Mouse (Mus musculus) C2C12 (cell line): ENCODE data around the gene Uvrag. TPM values are rescaled to one million over a fixed set of nuclear protein-coding genes. Genes with fewer than 3 reads are reported as not detected.

ENCODE experiments used
- H3K27me3 ChIP-seq: one replicate; pipeline ENCODE4 v1.6.1; 2011; ENCODE audit not compliant: control insufficient read depth, insufficient read depth, insufficient read length
- H3K36me3 ChIP-seq: one replicate; pipeline ENCODE4 v1.6.1; 2011; ENCODE audit not compliant: control insufficient read depth, insufficient read depth
- H3K4me3 ChIP-seq: one replicate; pipeline ENCODE4 v1.5.1; 2011; ENCODE audit warnings: mild to moderate bottlenecking, control low read depth; ENCODE audit not compliant: poor library complexity, insufficient read depth, severe bottlenecking
- H3K79me2 ChIP-seq: one replicate; pipeline ENCODE4 v1.6.1; 2011; ENCODE audit not compliant: control insufficient read depth, insufficient read depth
- H3K79me3 ChIP-seq: one replicate; pipeline ENCODE4 v1.6.1; 2011; ENCODE audit warnings: low read depth, control low read depth
- H3ac ChIP-seq: one replicate; pipeline ENCODE3; 2011; ENCODE audit warnings: low read depth; ENCODE audit not compliant: control insufficient read depth, insufficient read length
- CEBPB ChIP-seq: IDR thresholded peaks from one replicate; pipeline ENCODE4 v1.6.1; 2011; ENCODE audit warnings: low read depth, mild to moderate bottlenecking, control low read depth, moderate library complexity
- CTCF ChIP-seq: IDR thresholded peaks from one replicate; pipeline ENCODE4 v1.5.1; 2011; ENCODE audit not compliant: control insufficient read depth, insufficient read depth, insufficient read length
- FOSL1 ChIP-seq: IDR thresholded peaks from one replicate; pipeline ENCODE4 v1.8.0; 2011; ENCODE audit warnings: mild to moderate bottlenecking, low read length; ENCODE audit not compliant: poor library complexity, insufficient read depth, severe bottlenecking
- MAX ChIP-seq: IDR thresholded peaks from one replicate; pipeline ENCODE4 v1.6.1; 2011; ENCODE audit warnings: mild to moderate bottlenecking, control low read depth
- MYOD1 ChIP-seq: IDR thresholded peaks from one replicate; pipeline ENCODE4 v1.6.1; 2011; ENCODE audit warnings: low read depth; ENCODE audit not compliant: control insufficient read depth, insufficient read length
- MYOG ChIP-seq: IDR thresholded peaks from one replicate; pipeline ENCODE4 v1.6.1; 2011; ENCODE audit not compliant: control insufficient read depth, insufficient read length; ENCODE audit errors: extremely low read depth
- USF1 ChIP-seq: IDR thresholded peaks from one replicate; pipeline ENCODE4 v1.6.1; 2011; ENCODE audit warnings: low read depth, mild to moderate bottlenecking, control low read depth, moderate library complexity
- polyA plus RNA-seq: library from polyadenylated mRNA; unstranded; fragments of >200 nt; fragmentation: generic; extraction: Trizol; gene quantifications from one replicate; pipeline ENCODE4 v1.2.1, GENCODE M21; 2012; ENCODE audit warnings: missing spikeins

Gene Uvrag
- polyA plus RNA-seq, 1 experiment, result 9.0 TPM

- no peaks in the 10 kb centered on the region for H3K79me2 ChIP-seq
- H3ac ChIP-seq, result no peak overlapping the region
- H3K79me3 ChIP-seq, result no peaks in the 10 kb centered on the region
- no peaks in the 10 kb centered on the region for H3K36me3 ChIP-seq
- H3K27me3 ChIP-seq, result no peaks in the 10 kb centered on the region
- no peak for TF ChIP-seq MYOD1
- TF ChIP-seq CTCF, result no peak
- no peak for TF ChIP-seq FOSL1
- TF ChIP-seq CEBPB, result no peak
- TF ChIP-seq USF1, result no peak
- TF ChIP-seq MYOG, result no peak
- TF ChIP-seq MAX, result no peak
- no peak overlapping the region for H3K4me3 ChIP-seq
Observed at GRCm38 (mm10) chr7:98910712-98911111, 230.2 kb downstream of the Uvrag start.

GRCm38 (mm10) chr7:98910164-98910563, 230.8 kb downstream of the Uvrag start:
- Histone ChIP-seq H3K79me3 (no peaks in the 10 kb centered on the region), H3ac (no peak overlapping the region), H3K36me3 (no peaks in the 10 kb centered on the region), H3K4me3 (no peak overlapping the region), H3K79me2 (no peaks in the 10 kb centered on the region), H3K27me3 (no peaks in the 10 kb centered on the region)
- TF ChIP-seq CEBPB (no peak), USF1 (no peak), MAX (no peak), MYOG (no peak), CTCF (no peak), FOSL1 (no peak), MYOD1 (no peak)

- Histone ChIP-seq H3K79me2 (no peaks in the 10 kb centered on the region), H3K27me3 (no peaks in the 10 kb centered on the region), H3ac (no peak overlapping the region), H3K4me3 (no peak overlapping the region), H3K79me3 (no peaks in the 10 kb centered on the region), H3K36me3 (no peaks in the 10 kb centered on the region)
- TF ChIP-seq USF1 (no peak), MAX (no peak), CEBPB (no peak), FOSL1 (no peak), MYOG (no peak), MYOD1 (no peak), CTCF (no peak)
Observed at GRCm38 (mm10) chr7:98907476-98907875, 233.5 kb downstream of the Uvrag start.

GRCm38 (mm10) chr7:98904659-98905362, 236.1 kb downstream of the Uvrag start:
- H3K36me3 ChIP-seq, result no peaks in the 10 kb centered on the region
- TF ChIP-seq CTCF (no peak), MAX (no peak)
- H3K27me3 ChIP-seq, result no peaks in the 10 kb centered on the region
- H3K4me3 ChIP-seq, result no peak overlapping the region
- no peaks in the 10 kb centered on the region for H3K79me3 ChIP-seq
- H3K79me2 ChIP-seq, result no peaks in the 10 kb centered on the region
- no peak overlapping the region for H3ac ChIP-seq

GRCm38 (mm10) chr7:98903884-98904283, 237.1 kb downstream of the Uvrag start:
- Histone ChIP-seq H3K27me3 (no peaks in the 10 kb centered on the region), H3K79me3 (no peaks in the 10 kb centered on the region), H3K36me3 (no peaks in the 10 kb centered on the region), H3K79me2 (no peaks in the 10 kb centered on the region), H3K4me3 (no peak overlapping the region), H3ac (no peak overlapping the region)
- TF ChIP-seq MYOG, result no peak
- TF ChIP-seq CTCF, result no peak
- TF ChIP-seq USF1, result no peak
- no peak for TF ChIP-seq MYOD1
- TF ChIP-seq CEBPB, result no peak
- TF ChIP-seq MAX, result no peak

- no peak overlapping the region for H3K4me3 ChIP-seq
- H3ac ChIP-seq, result no peak overlapping the region
- no peak for TF ChIP-seq MYOG
- TF ChIP-seq FOSL1, result no peak
- no peak for TF ChIP-seq CEBPB
- no peak for TF ChIP-seq MAX
- TF ChIP-seq USF1, result no peak
- no peak for TF ChIP-seq MYOD1
- TF ChIP-seq CTCF, result no peak
- H3K27me3 ChIP-seq, result no peaks in the 10 kb centered on the region
- H3K36me3 ChIP-seq, result no peaks in the 10 kb centered on the region
- H3K79me3 ChIP-seq, result no peaks in the 10 kb centered on the region
- H3K79me2 ChIP-seq, result no peaks in the 10 kb centered on the region
Observed at GRCm38 (mm10) chr7:98901120-98901519, 239.8 kb downstream of the Uvrag start.
